Comparison of ENCODE assay signal across 12 mouse cellular contexts in the genomic region with DNA sequence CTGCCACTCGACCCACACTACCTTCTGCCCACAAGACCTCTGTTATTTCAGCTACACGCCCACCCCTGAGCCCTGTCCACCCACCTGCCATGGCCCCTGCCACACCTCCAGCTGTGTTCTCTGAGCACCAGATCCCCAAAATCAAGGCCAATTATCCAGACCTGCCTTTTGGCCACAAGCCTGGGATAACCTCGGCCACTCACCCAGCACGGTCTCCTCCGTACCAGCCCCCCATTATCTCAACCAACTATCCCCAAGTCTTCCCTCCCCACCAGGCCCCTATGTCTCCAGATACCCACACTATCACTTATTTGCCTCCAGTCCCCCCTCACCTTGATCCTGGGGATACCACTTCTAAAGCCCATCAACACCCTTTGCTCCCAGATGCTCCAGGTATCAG. TPM values are rescaled to one million over a fixed set of nuclear protein-coding genes. Genes with fewer than 3 reads are reported as not detected.
A peak's percentile ranks its signal among the peaks of the same experiment; 100 is the strongest.
DNase-seq lines count a peak whose midpoint lies in the region; ATAC-seq and TF ChIP-seq lines count a peak whose summit lies in the region.
"Had no signal": no experiment of that assay in that cellular context is flagged by ENCODE, and none has a peak within 500 bp of the region (broad histone marks: within the 10 kb centered on the region; RNA-seq: fewer than 3 reads in every experiment).

No protein-coding gene starts in this region.

- H3K4me2 ChIP-seq in forebrain, embryonic 15.5 days (replicated peaks), result no peak overlapping the region
- no peak overlapping the region for H3K4me2 ChIP-seq in forebrain, postnatal 0 days (ENCODE audit: low read depth)
- peak overlapping the region; percentile 77 for H3K4me2 ChIP-seq in lung, embryonic 14.5 days
- H3K4me2 ChIP-seq in hindbrain, embryonic 15.5 days, result peak overlapping the region; percentile 83
- H3K4me2 ChIP-seq in neural tube, embryonic 14.5 days (ENCODE audit: low read depth, low read length), result peak overlapping the region; percentile 57; the same call in 1 of the 2 replicates
- H3K4me2 ChIP-seq: midbrain, embryonic 11.5 days had no signal

- H3K4me3 ChIP-seq in forebrain, embryonic 15.5 days, result 0 out of 2 replicates have a peak overlapping the region, but pooled peaks have one; percentile 5
- H3K4me3 ChIP-seq in forebrain, postnatal 0 days (ENCODE audit: low read depth, low read length), result no peak overlapping the region
- H3K4me3 ChIP-seq in lung, embryonic 14.5 days (ENCODE audit: low read depth, low read length), result peak overlapping the region; percentile 62
- H3K4me3 ChIP-seq in hindbrain, embryonic 15.5 days, result peak overlapping the region; percentile 6; the same call in 1 of the 2 replicates
- H3K4me3 ChIP-seq in neural tube, embryonic 14.5 days (ENCODE audit: low read depth, low read length), result peak overlapping the region; percentile 37; the same call in 1 of the 2 replicates
- H3K4me3 ChIP-seq in layer of hippocampus, adult 2 months, result no peak overlapping the region; the same call in 1 of the 2 replicates
- H3K4me3 ChIP-seq: left cerebral cortex, adult 2 months had no signal

- peaks cover 4% of the 10 kb centered on the region; the same call in 1 of the 2 replicates for H3K27me3 ChIP-seq in forebrain, embryonic 15.5 days
- no peaks in the 10 kb centered on the region for H3K27me3 ChIP-seq in forebrain, postnatal 0 days (ENCODE audit: insufficient read depth, low read length)
- peaks cover 32% of the 10 kb centered on the region; the same call in 1 of the 2 replicates for H3K27me3 ChIP-seq in lung, embryonic 14.5 days (ENCODE audit: insufficient read depth, low read length)
- peaks cover 17% of the 10 kb centered on the region for H3K27me3 ChIP-seq in hindbrain, embryonic 15.5 days
- H3K27me3 ChIP-seq in neural tube, embryonic 14.5 days (ENCODE audit: control insufficient read depth, insufficient read depth, low read length), result peaks cover 18% of the 10 kb centered on the region
- H3K27me3 ChIP-seq: Patski had no signal

- no peak overlapping the region for H3K9ac ChIP-seq in forebrain, embryonic 15.5 days (replicated peaks)
- no peak overlapping the region for H3K9ac ChIP-seq in forebrain, postnatal 0 days
- peak overlapping the region; percentile 76 for H3K9ac ChIP-seq in lung, embryonic 14.5 days
- no peak overlapping the region for H3K9ac ChIP-seq in hindbrain, embryonic 15.5 days
- no peak overlapping the region for H3K9ac ChIP-seq in neural tube, embryonic 14.5 days (replicated peaks; ENCODE audit: low read depth, low read length)

- H3K9me3 ChIP-seq in forebrain, embryonic 15.5 days, result no peaks in the 10 kb centered on the region
- no peaks in the 10 kb centered on the region for H3K9me3 ChIP-seq in forebrain, postnatal 0 days (ENCODE audit: low read length)
- no peaks in the 10 kb centered on the region for H3K9me3 ChIP-seq in lung, embryonic 14.5 days (ENCODE audit: low read depth, low read length)
- no peaks in the 10 kb centered on the region for H3K9me3 ChIP-seq in hindbrain, embryonic 15.5 days
- no peaks in the 10 kb centered on the region for H3K9me3 ChIP-seq in neural tube, embryonic 14.5 days (ENCODE audit: control insufficient read depth, low read length)

- WGBS in forebrain, embryonic 15.5 days, result 83% methylated on average over 5 of the region's 5 CpGs
- 87% methylated on average over 5 of the region's 5 CpGs for WGBS in forebrain, postnatal 0 days
- 71% methylated on average over 5 of the region's 5 CpGs for WGBS in lung, embryonic 14.5 days
- WGBS in hindbrain, embryonic 15.5 days, result 82% methylated on average over 5 of the region's 5 CpGs
- WGBS in neural tube, embryonic 14.5 days, result 78% methylated on average over 5 of the region's 5 CpGs

- no peak for DNase-seq in forebrain, postnatal 0 days
- DNase-seq in lung, embryonic 14.5 days, result no peak
- DNase-seq in lung, postnatal 14 days, result no peak
- DNase-seq in left cerebral cortex, adult 11 months (ENCODE audit: low spot score), result no peak
- DNase-seq in layer of hippocampus, adult 2 months (ENCODE audit: low spot score in 2 of 2), result no peak
- DNase-seq: thymus, adult 2 months had no signal

- H3K36me3 ChIP-seq in forebrain, embryonic 15.5 days, result no peaks in the 10 kb centered on the region
- no peaks in the 10 kb centered on the region for H3K36me3 ChIP-seq in forebrain, postnatal 0 days (ENCODE audit: insufficient read depth)
- no peaks in the 10 kb centered on the region for H3K36me3 ChIP-seq in lung, embryonic 14.5 days (ENCODE audit: insufficient read depth)
- H3K36me3 ChIP-seq in hindbrain, embryonic 15.5 days, result no peaks in the 10 kb centered on the region
- H3K36me3 ChIP-seq in neural tube, embryonic 14.5 days (ENCODE audit: control insufficient read depth, insufficient read depth, low read length), result no peaks in the 10 kb centered on the region

- peaks cover 42% of the 10 kb centered on the region for H3K4me1 ChIP-seq in forebrain, embryonic 15.5 days
- peaks cover 17% of the 10 kb centered on the region for H3K4me1 ChIP-seq in forebrain, postnatal 0 days (ENCODE audit: insufficient read depth)
- H3K4me1 ChIP-seq in lung, embryonic 14.5 days (ENCODE audit: insufficient read depth), result peaks cover 27% of the 10 kb centered on the region
- peaks cover 41% of the 10 kb centered on the region for H3K4me1 ChIP-seq in hindbrain, embryonic 15.5 days (replicated peaks)
- H3K4me1 ChIP-seq in neural tube, embryonic 14.5 days (ENCODE audit: control insufficient read depth, insufficient read depth, low read length), result peaks cover 28% of the 10 kb centered on the region

- TF ChIP-seq CTCF in forebrain, postnatal 0 days (IDR thresholded peaks at IDR 0.05; ENCODE audit: low read depth), result no peak
- no peak for TF ChIP-seq CTCF in lung, embryonic 14.5 days (IDR thresholded peaks at IDR 0.05; ENCODE audit: low read depth)
- no peak for TF ChIP-seq CTCF in layer of hippocampus, adult 2 months (conservative IDR thresholded peaks at IDR 0.05)

- H3K27ac ChIP-seq in forebrain, embryonic 15.5 days (replicated peaks), result no peak overlapping the region
- no peak overlapping the region for H3K27ac ChIP-seq in forebrain, postnatal 0 days (ENCODE audit: low read depth, low read length)
- no peak overlapping the region for H3K27ac ChIP-seq in lung, embryonic 14.5 days (ENCODE audit: low read depth)
- H3K27ac ChIP-seq in hindbrain, embryonic 15.5 days (replicated peaks), result no peak overlapping the region
- H3K27ac ChIP-seq in neural tube, embryonic 14.5 days (ENCODE audit: low read depth, low read length), result no peak overlapping the region
- H3K27ac ChIP-seq in layer of hippocampus, adult 2 months, result no peak overlapping the region
- H3K27ac ChIP-seq: left cerebral cortex, adult 2 months had no signal

- ATAC-seq in forebrain, embryonic 15.5 days (replicated peaks), result no peak
- ATAC-seq in forebrain, postnatal 0 days, result no peak
- ATAC-seq in lung, embryonic 14.5 days (ENCODE audit: insufficient read depth), result no peak
- no peak for ATAC-seq in hindbrain, embryonic 15.5 days (ENCODE audit: low FRiP score, low read depth)
- ATAC-seq in neural tube, embryonic 14.5 days (ENCODE audit: low read depth), result no peak
- ATAC-seq: Patski had no signal

RNA-seq across cellular contexts. Expression of gene Cd248, which starts 1.6 kb away (rescaled TPM):
- 10.3 and 11.1 TPM in 2 replicates for polyA plus RNA-seq in forebrain, embryonic 15.5 days (2015; fragmentation: Nextera tagmentation; extraction: Ambion mirVana)
- total RNA-seq in forebrain, postnatal 0 days (2014; rRNA removed), result 11.8 and 20.8 TPM in 2 replicates
- polyA plus RNA-seq in forebrain, postnatal 0 days (2015; fragmentation: Nextera tagmentation; extraction: Ambion mirVana), result 16.3 and 18.1 TPM in 2 replicates
- polyA plus RNA-seq in lung, embryonic 14.5 days (2014; fragmentation: Nextera tagmentation; extraction: Ambion mirVana), result 105 and 110 TPM in 2 replicates
- polyA plus RNA-seq in hindbrain, embryonic 15.5 days (2015; fragmentation: Nextera tagmentation; extraction: Ambion mirVana), result 19.8 and 22.0 TPM in 2 replicates
- polyA plus RNA-seq in neural tube, embryonic 14.5 days (2014; fragmentation: Nextera tagmentation; extraction: Ambion mirVana), result 6.3 and 26.4 TPM in 2 replicates
- total RNA-seq in layer of hippocampus, adult 2 months (2021), result 1 to 10 TPM; 3.2 to 3.9 TPM

RNA-seq across cellular contexts. Expression of gene Tmem151a, which starts 15.8 kb away (rescaled TPM):
- polyA plus RNA-seq in forebrain, embryonic 15.5 days (2015; fragmentation: Nextera tagmentation; extraction: Ambion mirVana), result 7.9 and 8.3 TPM in 2 replicates
- 22.6 and 37.0 TPM in 2 replicates for total RNA-seq in forebrain, postnatal 0 days (2014; rRNA removed)
- polyA plus RNA-seq in forebrain, postnatal 0 days (2015; fragmentation: Nextera tagmentation; extraction: Ambion mirVana), result 40.6 and 46.2 TPM in 2 replicates
- polyA plus RNA-seq in lung, embryonic 14.5 days (2014; fragmentation: Nextera tagmentation; extraction: Ambion mirVana), result 3.1 and 4.4 TPM in 2 replicates
- 28.3 and 34.0 TPM in 2 replicates for polyA plus RNA-seq in hindbrain, embryonic 15.5 days (2015; fragmentation: Nextera tagmentation; extraction: Ambion mirVana)
- 19.8 and 23.7 TPM in 2 replicates for polyA plus RNA-seq in neural tube, embryonic 14.5 days (2014; fragmentation: Nextera tagmentation; extraction: Ambion mirVana)
- total RNA-seq in layer of hippocampus, adult 2 months (2021), result 100 to 1,000 TPM; 112 to 114 TPM

RNA-seq across cellular contexts. Expression of gene Yif1a, which starts 18.9 kb away (rescaled TPM):
- polyA plus RNA-seq in forebrain, embryonic 15.5 days (2015; fragmentation: Nextera tagmentation; extraction: Ambion mirVana), result 53.0 and 54.3 TPM in 2 replicates
- total RNA-seq in forebrain, postnatal 0 days (2014; rRNA removed), result 44.6 and 54.9 TPM in 2 replicates
- 50.5 and 59.9 TPM in 2 replicates for polyA plus RNA-seq in forebrain, postnatal 0 days (2015; fragmentation: Nextera tagmentation; extraction: Ambion mirVana)
- polyA plus RNA-seq in lung, embryonic 14.5 days (2014; fragmentation: Nextera tagmentation; extraction: Ambion mirVana), result 99.2 and 105 TPM in 2 replicates
- 55.8 and 64.0 TPM in 2 replicates for polyA plus RNA-seq in hindbrain, embryonic 15.5 days (2015; fragmentation: Nextera tagmentation; extraction: Ambion mirVana)
- polyA plus RNA-seq in neural tube, embryonic 14.5 days (2014; fragmentation: Nextera tagmentation; extraction: Ambion mirVana), result 62.2 and 63.5 TPM in 2 replicates
- total RNA-seq in layer of hippocampus, adult 2 months (2021), result 10 to 100 TPM; 23.3 to 23.5 TPM

RNA-seq across cellular contexts. Expression of gene Rin1, which starts 19.2 kb away (rescaled TPM):
- polyA plus RNA-seq in forebrain, embryonic 15.5 days (2015; fragmentation: Nextera tagmentation; extraction: Ambion mirVana), result 0.97 and 2.0 TPM in 2 replicates
- 3.0 and 9.8 TPM in 2 replicates for total RNA-seq in forebrain, postnatal 0 days (2014; rRNA removed)
- 1.7 and 2.4 TPM in 2 replicates for polyA plus RNA-seq in forebrain, postnatal 0 days (2015; fragmentation: Nextera tagmentation; extraction: Ambion mirVana)
- polyA plus RNA-seq in lung, embryonic 14.5 days (2014; fragmentation: Nextera tagmentation; extraction: Ambion mirVana), result 4.0 and 5.9 TPM in 2 replicates
- polyA plus RNA-seq in hindbrain, embryonic 15.5 days (2015; fragmentation: Nextera tagmentation; extraction: Ambion mirVana), result 0.79 and 1.1 TPM in 2 replicates
- 0.62 and 0.86 TPM in 2 replicates for polyA plus RNA-seq in neural tube, embryonic 14.5 days (2014; fragmentation: Nextera tagmentation; extraction: Ambion mirVana)
- total RNA-seq in layer of hippocampus, adult 2 months (2021), result 100 to 1,000 TPM; 117 to 119 TPM

RNA-seq across cellular contexts. Expression of gene Brms1, which starts 28.3 kb away (rescaled TPM):
- 52.8 and 55.5 TPM in 2 replicates for polyA plus RNA-seq in forebrain, embryonic 15.5 days (2015; fragmentation: Nextera tagmentation; extraction: Ambion mirVana)
- 9.5 and 15.5 TPM in 2 replicates for total RNA-seq in forebrain, postnatal 0 days (2014; rRNA removed)
- 27.6 and 29.3 TPM in 2 replicates for polyA plus RNA-seq in forebrain, postnatal 0 days (2015; fragmentation: Nextera tagmentation; extraction: Ambion mirVana)
- polyA plus RNA-seq in lung, embryonic 14.5 days (2014; fragmentation: Nextera tagmentation; extraction: Ambion mirVana), result 43.4 and 48.0 TPM in 2 replicates
- polyA plus RNA-seq in hindbrain, embryonic 15.5 days (2015; fragmentation: Nextera tagmentation; extraction: Ambion mirVana), result 30.7 and 31.7 TPM in 2 replicates
- 21.4 and 34.1 TPM in 2 replicates for polyA plus RNA-seq in neural tube, embryonic 14.5 days (2014; fragmentation: Nextera tagmentation; extraction: Ambion mirVana)
- 10 to 100 TPM; 21.4 to 25.3 TPM for total RNA-seq in layer of hippocampus, adult 2 months (2021)

Comparison
In these comparisons a context has a peak if more than half of its experiments do, and no peak if none do; other contexts are left out.
1. H3K4me3 ChIP-seq: peak in forebrain, embryonic 15.5 days (single experiment), lung, embryonic 14.5 days (single experiment), hindbrain, embryonic 15.5 days (single experiment) and neural tube, embryonic 14.5 days (single experiment); none in forebrain, postnatal 0 days (single experiment) and layer of hippocampus, adult 2 months (single experiment).
2. H3K4me2 ChIP-seq: peak in lung, embryonic 14.5 days (single experiment), hindbrain, embryonic 15.5 days (single experiment) and neural tube, embryonic 14.5 days (single experiment); none in forebrain, embryonic 15.5 days (single experiment) and forebrain, postnatal 0 days (single experiment).